Mouse (Mus musculus) myocyte (in vitro differentiated cells): ENCODE results near the gene Rundc1. TPM values are rescaled to one million over a fixed set of nuclear protein-coding genes. Genes with fewer than 3 reads are reported as not detected.
"Not testable (repeated sequence)": the region's sequence is repeated elsewhere in the genome, so short reads cannot be mapped to it uniquely, and the experiment has no call there.

ENCODE experiments used
- H3K27me3 ChIP-seq: one replicate; pipeline ENCODE4 v1.6.1; 2011; ENCODE audit not compliant: control insufficient read depth, insufficient read depth, insufficient read length
- H3K36me3 ChIP-seq: one replicate; pipeline ENCODE4 v1.6.1; 2011; ENCODE audit not compliant: control insufficient read depth, insufficient read depth
- H3K4me2 ChIP-seq: one replicate; pipeline ENCODE4 v1.6.1; 2011; ENCODE audit warnings: low read depth, control low read depth
- H3K4me3 ChIP-seq: one replicate; pipeline ENCODE4 v1.5.1; 2011; ENCODE audit warnings: mild to moderate bottlenecking, control low read depth, moderate library complexity
- H3K79me2 ChIP-seq: one replicate; pipeline ENCODE4 v1.6.1; 2011; ENCODE audit not compliant: control insufficient read depth, insufficient read depth
- H3ac ChIP-seq: one replicate; pipeline ENCODE4 v1.6.1; 2011; ENCODE audit not compliant: control insufficient read depth, insufficient read length
- CEBPB ChIP-seq: IDR thresholded peaks from 2 replicates; pipeline ENCODE4 v1.6.1; 2011; ENCODE audit warnings: mild to moderate bottlenecking, moderate library complexity; ENCODE audit not compliant: poor library complexity, insufficient read depth, severe bottlenecking
- E2F4 ChIP-seq: IDR thresholded peaks from one replicate; pipeline ENCODE4 v1.6.1; 2011; ENCODE audit warnings: mild to moderate bottlenecking, control low read depth, moderate library complexity; ENCODE audit not compliant: insufficient read depth
- MAX ChIP-seq: IDR thresholded peaks from one replicate; pipeline ENCODE4 v1.6.1; 2011; ENCODE audit warnings: low read depth, mild to moderate bottlenecking, control low read depth
- MYOD1 ChIP-seq, 3 experiments: IDR thresholded peaks; one replicate each; pipeline ENCODE4 v1.6.1; 2011; ENCODE audit warnings: control low read depth in 2 of 3, low read depth in 2 of 3, mild to moderate bottlenecking in 2 of 3, moderate library complexity in 1 of 3; ENCODE audit not compliant: insufficient read length in 2 of 3, control insufficient read depth in 1 of 3
- MYOG ChIP-seq, 3 experiments: IDR thresholded peaks; one replicate each; pipeline ENCODE4 v1.6.1; 2011; ENCODE audit warnings: control low read depth in 2 of 3, low read depth in 2 of 3, mild to moderate bottlenecking in 2 of 3; ENCODE audit not compliant: insufficient read length in 2 of 3, control insufficient read depth in 1 of 3, insufficient read depth in 1 of 3
- POLR2A ChIP-seq: IDR thresholded peaks from one replicate; pipeline ENCODE4 v1.6.1; 2011; ENCODE audit warnings: low read depth, mild to moderate bottlenecking, control low read depth, moderate library complexity; ENCODE audit not compliant: insufficient read length
- POLR2AphosphoS2 ChIP-seq: IDR thresholded peaks from one replicate; pipeline ENCODE4 v1.6.1; 2011; ENCODE audit warnings: low read depth, control low read depth; ENCODE audit not compliant: insufficient read length
- REST ChIP-seq: IDR thresholded peaks from one replicate; pipeline ENCODE4 v1.6.1; 2011; ENCODE audit warnings: mild to moderate bottlenecking, control low read depth, moderate library complexity; ENCODE audit not compliant: insufficient read depth, insufficient read length
- SRF ChIP-seq: IDR thresholded peaks from one replicate; pipeline ENCODE4 v1.6.1; 2011; ENCODE audit warnings: low read depth; ENCODE audit not compliant: control insufficient read depth, insufficient read length
- TCF12 ChIP-seq: IDR thresholded peaks from one replicate; pipeline ENCODE4 v1.6.1; 2011; ENCODE audit warnings: mild to moderate bottlenecking, control low read depth; ENCODE audit not compliant: poor library complexity, insufficient read depth, severe bottlenecking
- TCF3 ChIP-seq: IDR thresholded peaks from one replicate; pipeline ENCODE4 v1.6.1; 2011; ENCODE audit warnings: low read depth, control low read depth; ENCODE audit not compliant: insufficient read length
- USF1 ChIP-seq: IDR thresholded peaks from one replicate; pipeline ENCODE4 v1.6.1; 2011; ENCODE audit warnings: low read depth, mild to moderate bottlenecking, control low read depth, moderate library complexity
- polyA plus RNA-seq: library from polyadenylated mRNA; unstranded; fragments of >200 nt; fragmentation: generic; extraction: Trizol; gene quantifications from one replicate; pipeline ENCODE4 v1.2.1, GENCODE M21; 2012; ENCODE audit warnings: missing spikeins

The Rundc1 gene
- 13.6 TPM for polyA plus RNA-seq

DNA sequence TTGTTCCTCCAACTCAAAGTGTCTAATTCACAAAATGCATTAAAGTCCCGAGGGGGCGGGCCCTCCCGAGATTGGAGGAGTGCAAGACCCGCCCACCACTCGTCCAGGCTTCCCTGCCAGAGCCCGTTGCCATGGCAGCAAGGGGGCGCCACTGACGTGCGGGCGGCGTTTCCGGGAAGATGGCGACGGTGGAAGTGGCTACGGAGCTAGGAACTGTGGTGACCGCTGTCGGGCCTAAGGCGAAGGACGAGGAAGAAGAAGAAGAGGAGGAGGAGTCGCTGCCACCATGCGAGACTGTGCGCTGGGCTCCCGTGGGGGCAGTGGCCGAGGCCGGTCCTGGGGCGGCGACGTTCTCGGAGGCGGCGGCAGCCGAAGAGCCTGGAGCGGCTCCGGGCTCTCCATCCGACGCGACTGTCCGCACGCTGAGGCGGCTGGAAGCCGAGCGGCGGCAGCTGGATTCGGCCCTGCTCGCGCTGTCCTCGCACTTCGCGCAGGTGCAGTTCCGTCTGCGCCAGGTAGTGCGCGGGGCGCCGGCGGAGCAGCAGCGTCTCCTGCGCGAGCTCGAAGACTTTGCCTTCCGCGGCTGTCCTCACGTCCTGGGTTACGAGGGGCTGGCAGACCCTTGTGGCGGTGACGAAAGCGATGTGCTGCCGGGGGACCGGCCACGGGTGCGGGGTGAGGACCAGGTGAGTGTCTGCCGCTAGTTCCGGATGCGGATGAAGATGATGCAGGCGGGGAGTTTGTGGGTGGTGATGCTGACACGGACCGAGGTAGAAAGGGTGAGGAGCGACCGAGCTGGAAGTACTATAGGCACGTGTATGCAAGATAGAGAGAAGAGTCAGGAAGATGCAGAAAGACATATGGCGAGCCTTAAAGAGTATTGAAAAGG lies at the start of gene Rundc1, which contains the start of gene Ptges3l:
Rundc1 (plus strand) TSS at position 161 of the 889 bp plus-strand sequence.
Ptges3l (minus strand) TSS at position 409 of the 889 bp plus-strand sequence.
- no peaks in the 10 kb centered on the region for H3K27me3 ChIP-seq
- peak; percentile 69 for TF ChIP-seq POLR2AphosphoS2
- no peak for TF ChIP-seq TCF3
- TF ChIP-seq CEBPB: no peak
- no peak for TF ChIP-seq E2F4
- no peak for TF ChIP-seq SRF
- TF ChIP-seq MAX: no peak
- TF ChIP-seq POLR2A: peak; percentile 79
- TF ChIP-seq REST: no peak
- TF ChIP-seq USF1: no peak
- TF ChIP-seq MYOG (IDR thresholded peaks at IDR 0.05; ENCODE audit: control insufficient read depth in 1 of 3, insufficient read depth in 1 of 3, insufficient read length in 2 of 3, low read depth in 2 of 3): no peak
- no peak for TF ChIP-seq TCF12
- no peak for TF ChIP-seq MYOD1 (IDR thresholded peaks at IDR 0.05; ENCODE audit: control insufficient read depth in 1 of 3, insufficient read length in 2 of 3, low read depth in 2 of 3)
- peak within 1 kb of the TSS; percentile 64 for H3ac ChIP-seq
- peak within 1 kb of the TSS; percentile 66 for H3K4me3 ChIP-seq
- H3K79me2 ChIP-seq: peaks cover 27% of the 10 kb centered on the region
- H3K4me2 ChIP-seq: peak within 1 kb of the TSS; percentile 98
- no peaks in the 10 kb centered on the region for H3K36me3 ChIP-seq

DNA sequence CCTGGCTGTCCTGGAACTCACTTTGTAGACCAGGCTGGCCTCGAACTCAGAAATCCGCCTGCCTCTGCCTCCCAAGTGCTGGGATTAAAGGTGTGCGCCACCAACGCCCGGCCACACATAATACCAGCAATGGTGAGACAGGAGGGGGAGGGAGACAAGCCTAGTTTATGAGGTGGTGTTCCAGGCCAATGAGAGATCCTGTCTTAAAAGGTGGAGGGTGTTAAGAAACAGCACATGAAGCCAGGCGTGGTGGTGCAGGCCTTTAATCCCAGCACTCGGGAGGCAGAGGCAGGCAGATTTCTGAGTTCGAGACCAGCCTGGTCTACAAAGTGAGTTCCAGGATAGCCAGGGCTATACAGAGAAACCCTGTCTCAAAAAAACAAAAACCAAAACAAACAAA lies 46.7 kb upstream of the Rundc1 start:
- H3K27me3 ChIP-seq: peaks cover 43% of the 10 kb centered on the region
- H3K4me3 ChIP-seq, H3K36me3 ChIP-seq, H3K4me2 ChIP-seq, H3ac ChIP-seq, H3K79me2 ChIP-seq: not testable (repeated sequence)

DNA sequence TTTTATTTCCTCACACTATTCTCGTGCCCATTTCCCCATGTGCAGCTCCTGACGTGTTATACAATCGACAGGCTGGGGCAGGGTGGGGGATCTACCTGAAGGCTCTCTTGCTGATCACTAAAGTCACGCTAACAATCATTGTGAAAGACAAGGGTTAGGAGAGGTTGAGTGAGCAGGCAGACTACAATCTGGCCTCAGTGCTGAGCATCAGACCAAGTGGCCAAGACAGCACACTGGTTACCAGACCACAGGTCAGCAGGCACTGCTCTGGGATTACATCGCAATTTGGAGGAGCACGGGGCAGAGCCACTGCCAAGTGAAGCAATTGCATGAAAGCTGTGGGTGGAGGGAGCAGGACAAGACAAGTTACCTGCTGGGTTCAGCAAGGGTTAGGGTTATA lies 46.0 kb upstream of the Rundc1 start:
- Histone ChIP-seq H3K79me2 (no peaks in the 10 kb centered on the region), H3K4me2 (no peak overlapping the region), H3K27me3 (peaks cover 37% of the 10 kb centered on the region), H3K36me3 (no peaks in the 10 kb centered on the region), H3K4me3 (no peak overlapping the region), H3ac (no peak overlapping the region)
- TF ChIP-seq TCF12 (no peak), CEBPB (no peak), POLR2A (no peak), REST (no peak), MYOG (IDR thresholded peaks at IDR 0.05; ENCODE audit: control insufficient read depth in 1 of 3, insufficient read depth in 1 of 3, insufficient read length in 2 of 3, low read depth in 2 of 3) (no peak), POLR2AphosphoS2 (no peak), USF1 (no peak), SRF (no peak), MAX (no peak), MYOD1 (IDR thresholded peaks at IDR 0.05; ENCODE audit: control insufficient read depth in 1 of 3, insufficient read length in 2 of 3, low read depth in 2 of 3) (no peak), E2F4 (no peak), TCF3 (no peak)

DNA sequence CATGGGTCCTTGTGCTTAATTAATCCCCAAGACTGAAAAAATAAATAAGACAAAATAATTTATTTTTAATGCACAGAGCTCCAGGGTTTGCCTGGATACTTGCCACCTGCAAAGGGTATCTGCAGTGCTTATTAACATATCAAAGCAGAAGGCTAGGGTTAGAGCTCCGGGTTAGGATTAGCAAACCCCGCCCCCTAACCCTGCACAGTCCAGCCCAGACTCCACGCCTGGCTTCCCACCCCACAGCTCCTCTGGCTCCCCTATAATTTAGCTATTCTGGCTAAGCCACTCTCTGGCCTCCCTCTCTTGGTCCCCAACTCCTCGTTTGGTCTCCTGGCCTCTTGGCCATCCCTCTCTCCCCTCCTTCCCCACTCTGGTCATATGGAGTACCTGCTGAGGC lies 43.1 kb upstream of the Rundc1 start:
- H3K4me3 ChIP-seq: no peak overlapping the region
- H3K4me2 ChIP-seq: no peak overlapping the region
- H3K36me3 ChIP-seq: no peaks in the 10 kb centered on the region
- H3ac ChIP-seq: no peak overlapping the region
- no peak for TF ChIP-seq SRF
- peaks cover 18% of the 10 kb centered on the region for H3K27me3 ChIP-seq
- H3K79me2 ChIP-seq: no peaks in the 10 kb centered on the region

DNA sequence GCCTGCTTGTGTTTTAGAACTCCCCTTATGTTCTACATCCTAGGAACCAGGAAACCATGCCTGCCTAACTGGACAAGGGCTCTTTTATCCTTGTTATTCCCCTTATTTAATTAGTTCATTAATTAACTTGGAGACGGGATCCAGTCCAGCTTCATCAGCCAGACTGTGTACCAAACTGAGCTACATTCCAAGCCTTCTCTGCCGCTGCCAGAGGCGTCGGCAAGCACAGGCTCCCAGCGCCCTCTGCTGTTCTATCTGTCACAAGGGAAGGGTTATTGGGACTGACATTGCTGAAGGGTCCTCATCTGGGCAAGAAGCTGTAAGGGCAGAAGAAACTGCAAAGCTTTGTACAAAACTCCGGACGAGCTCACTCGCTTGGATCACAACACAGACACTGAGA lies 29.8 kb upstream of the Rundc1 start:
- peaks cover 14% of the 10 kb centered on the region for H3K27me3 ChIP-seq
- no peak overlapping the region for H3K4me3 ChIP-seq
- no peak overlapping the region for H3ac ChIP-seq
- H3K36me3 ChIP-seq: no peaks in the 10 kb centered on the region
- no peak overlapping the region for H3K4me2 ChIP-seq
- H3K79me2 ChIP-seq: no peaks in the 10 kb centered on the region
- TF ChIP-seq MYOD1 (IDR thresholded peaks at IDR 0.05; ENCODE audit: control insufficient read depth in 1 of 3, insufficient read length in 2 of 3, low read depth in 2 of 3) (no peak), CEBPB (no peak), POLR2AphosphoS2 (no peak), POLR2A (no peak), E2F4 (no peak), TCF3 (no peak), TCF12 (no peak), USF1 (no peak), MAX (no peak), SRF (no peak), REST (no peak), MYOG (IDR thresholded peaks at IDR 0.05; ENCODE audit: control insufficient read depth in 1 of 3, insufficient read depth in 1 of 3, insufficient read length in 2 of 3, low read depth in 2 of 3) (no peak)
